Mouse (Mus musculus) forebrain, embryonic 14.5 days (tissue): ENCODE measurements at regions not wholly inside any gene's neighbourhood (a gene's known extent, or its start where the extent isn't known, plus 50 kb on each side); places are given as distances from the start of the nearest gene placed in this dataset.

Experiments used
- ATAC-seq: fragments of 200-750 bp; cut with Nextera tagmentation; 2 replicates; pipeline ENCODE4 v1.8.0; 2017; ENCODE audit warnings: mild to moderate bottlenecking, moderate library complexity
- DNase-seq: peaks from one replicate; pipeline ENCODE4 v3.0.0-alpha.2; 2015; ENCODE audit warnings: low spot score
- H3K27ac ChIP-seq: fragments of 300-500 bp; sonication (generic); 2 replicates; pipeline ENCODE4 v1.5.1; 2014; ENCODE audit warnings: low read depth, mild to moderate bottlenecking, control low read depth, low read length, moderate library complexity
- H3K27me3 ChIP-seq: fragments of 300-500 bp; sonication (generic); replicated peaks from 2 replicates; pipeline ENCODE4 v1.6.1; 2014; ENCODE audit warnings: low read length, control low read depth, mixed read lengths; ENCODE audit not compliant: control insufficient read depth, insufficient read depth
- H3K36me3 ChIP-seq: fragments of 300-500 bp; sonication (generic); 2 replicates; pipeline ENCODE4 v1.6.1; 2014; ENCODE audit warnings: low read length, control low read depth; ENCODE audit not compliant: control insufficient read depth, insufficient read depth
- H3K4me1 ChIP-seq: fragments of 300-500 bp; sonication (generic); 2 replicates; pipeline ENCODE4 v1.6.1; 2014; ENCODE audit warnings: antibody characterized with exemption, low read length, control low read depth; ENCODE audit not compliant: control insufficient read depth, insufficient read depth
- H3K4me2 ChIP-seq: fragments of 300-500 bp; sonication (generic); 2 replicates; pipeline ENCODE4 v1.6.1; 2014; ENCODE audit warnings: mild to moderate bottlenecking, control low read depth, low read length
- H3K4me3 ChIP-seq: fragments of 300-500 bp; sonication (generic); 2 replicates; pipeline ENCODE4 v1.5.1; 2014; ENCODE audit warnings: low read depth, low read length, control low read depth
- H3K9ac ChIP-seq: fragments of 300-500 bp; sonication (generic); 2 replicates; pipeline ENCODE4 v1.6.1; 2014; ENCODE audit warnings: mild to moderate bottlenecking, low read length, control low read depth, moderate library complexity
- H3K9me3 ChIP-seq: fragments of 300-500 bp; sonication (generic); replicated peaks from 2 replicates; pipeline ENCODE4 v1.6.1; 2016; ENCODE audit warnings: low read length, control low read depth, mixed read lengths; ENCODE audit not compliant: control insufficient read depth
- WGBS: fragments of 180-500 bp; shearing (Covaris S2); extraction: QIAGEN DNeasy Blood & Tissue Kit; methylation state at CpG from one replicate; pipeline ENCODE4 v1.1.7; 2014; 5-methylcytosine and 5-hydroxymethylcytosine counted together

- no peaks in the 10 kb centered on the region for H3K9me3 ChIP-seq
- no peak for ATAC-seq
- H3K27ac ChIP-seq, result peak overlapping the region; percentile 58; the same call in 1 of the 2 replicates
- no peak for DNase-seq
- H3K36me3 ChIP-seq, result no peaks in the 10 kb centered on the region
- no peak overlapping the region for H3K9ac ChIP-seq
- peaks cover 18% of the 10 kb centered on the region for H3K4me1 ChIP-seq
- H3K4me2 ChIP-seq, result no peak overlapping the region
- H3K27me3 ChIP-seq, result no peaks in the 10 kb centered on the region
- WGBS, result 75% methylated on average over 2 of the region's 2 CpGs
- H3K4me3 ChIP-seq, result no peak overlapping the region
These were observed 82.6 kb upstream of the Gm11146 start for GRCm38 (mm10) chr16:77684521-77684920.

- H3K4me3 ChIP-seq, result no peak overlapping the region
- H3K27ac ChIP-seq, result no peak overlapping the region
- no peaks in the 10 kb centered on the region for H3K27me3 ChIP-seq
- H3K9me3 ChIP-seq, result no peaks in the 10 kb centered on the region
- no peak overlapping the region for H3K4me2 ChIP-seq
- DNase-seq, result peak; percentile 47
- ATAC-seq, result no peak; the same call in 1 of the 2 replicates
- peaks cover 3% of the 10 kb centered on the region; the same call in 1 of the 2 replicates for H3K4me1 ChIP-seq
- no peaks in the 10 kb centered on the region for H3K36me3 ChIP-seq
- 43% methylated on average over 2 of the region's 2 CpGs for WGBS
- no peak overlapping the region for H3K9ac ChIP-seq
These were observed 77.3 kb upstream of the Gm11146 start for GRCm38 (mm10) chr16:77679234-77679633.

- 52% methylated on average over 2 of the region's 2 CpGs for WGBS
- DNase-seq, result peak; percentile 36
- Histone ChIP-seq H3K27me3 (no peaks in the 10 kb centered on the region), H3K36me3 (peaks cover 4% of the 10 kb centered on the region; the same call in 1 of the 2 replicates), H3K27ac (no peak overlapping the region), H3K9me3 (no peaks in the 10 kb centered on the region), H3K4me1 (0 out of 2 replicates have a peak, but pooled peaks cover 2% of the 10 kb centered on the region), H3K9ac (no peak overlapping the region), H3K4me2 (no peak overlapping the region), H3K4me3 (no peak overlapping the region)
- peak; percentile 63 for ATAC-seq
These were observed 74.9 kb upstream of the Gm11146 start for GRCm38 (mm10) chr16:77676805-77677204.

GRCm38 (mm10) chr16:77675885-77676597 is 74.1 kb upstream of the Gm11146 start:
- WGBS, result 30% methylated on average over 6 of the region's 6 CpGs
- Histone ChIP-seq H3K4me1 (0 out of 2 replicates have a peak, but pooled peaks cover 2% of the 10 kb centered on the region), H3K27ac (peak overlapping the region; percentile 49; the same call in 1 of the 2 replicates), H3K9me3 (no peaks in the 10 kb centered on the region), H3K9ac (no peak overlapping the region), H3K27me3 (no peaks in the 10 kb centered on the region), H3K36me3 (peaks cover 8% of the 10 kb centered on the region; the same call in 1 of the 2 replicates), H3K4me2 (no peak overlapping the region), H3K4me3 (no peak overlapping the region)
- ATAC-seq, result peak; percentile 27; the same call in 1 of the 2 replicates
- peak; percentile 50 for DNase-seq

- Histone ChIP-seq H3K9ac (no peak overlapping the region), H3K4me2 (no peak overlapping the region), H3K4me1 (0 out of 2 replicates have a peak, but pooled peaks cover 2% of the 10 kb centered on the region), H3K9me3 (no peaks in the 10 kb centered on the region), H3K27me3 (no peaks in the 10 kb centered on the region), H3K36me3 (peaks cover 14% of the 10 kb centered on the region; the same call in 1 of the 2 replicates), H3K27ac (no peak overlapping the region), H3K4me3 (no peak overlapping the region)
- ATAC-seq (no peak), DNase-seq (no peak)
- 91% methylated on average over 2 of the region's 2 CpGs for WGBS
These were observed 69.4 kb upstream of the Gm11146 start for GRCm38 (mm10) chr16:77671253-77671652.

GRCm38 (mm10) chr16:77665781-77666180 is 63.9 kb upstream of the Gm11146 start:
- H3K4me3 ChIP-seq, result no peak overlapping the region
- no peak for DNase-seq
- no peaks in the 10 kb centered on the region for H3K9me3 ChIP-seq
- peaks cover 6% of the 10 kb centered on the region; the same call in 1 of the 2 replicates for H3K36me3 ChIP-seq
- no peak overlapping the region for H3K27ac ChIP-seq
- H3K4me2 ChIP-seq, result no peak overlapping the region
- H3K27me3 ChIP-seq, result no peaks in the 10 kb centered on the region
- no peak overlapping the region for H3K9ac ChIP-seq
- ATAC-seq, result no peak
- WGBS, result 86% methylated on average over 4 of the region's 4 CpGs
- H3K4me1 ChIP-seq, result peaks cover 20% of the 10 kb centered on the region

GRCm38 (mm10) chr16:77662107-77662518 is 60.2 kb upstream of the Gm11146 start:
- Histone ChIP-seq H3K27me3 (no peaks in the 10 kb centered on the region), H3K27ac (peak overlapping the region; percentile 71), H3K9me3 (no peaks in the 10 kb centered on the region), H3K36me3 (no peaks in the 10 kb centered on the region), H3K4me3 (no peak overlapping the region), H3K4me2 (peak overlapping the region; percentile 17; the same call in 1 of the 2 replicates), H3K4me1 (peaks cover 24% of the 10 kb centered on the region), H3K9ac (no peak overlapping the region)
- WGBS, result 9% methylated on average over 4 of the region's 4 CpGs
- DNase-seq (peak; percentile 94), ATAC-seq (peak; percentile 92)

- Histone ChIP-seq H3K4me2 (no peak overlapping the region), H3K27ac (peak overlapping the region; percentile 29; the same call in 1 of the 2 replicates), H3K27me3 (no peaks in the 10 kb centered on the region), H3K9ac (no peak overlapping the region), H3K9me3 (no peaks in the 10 kb centered on the region), H3K4me1 (peaks cover 14% of the 10 kb centered on the region), H3K4me3 (no peak overlapping the region), H3K36me3 (no peaks in the 10 kb centered on the region)
- 77% methylated on average over 3 of the region's 3 CpGs for WGBS
- ATAC-seq (no peak), DNase-seq (no peak)
These were observed 51.4 kb upstream of the Gm11146 start for GRCm38 (mm10) chr16:77653306-77653705.
